Mouse (Mus musculus): ENCODE data around the gene Slc25a10. TPM values are rescaled to one million over a fixed set of nuclear protein-coding genes. Genes with fewer than 3 reads are reported as not detected.
A peak's percentile ranks its signal among the peaks of the same experiment; 100 is the strongest.

Slc25a10 gene
- polyA plus RNA-seq, 1 experiment, result 751 TPM

GRCm38 (mm10) chr11:120500357-120500756 lies 8.7 kb downstream of the Slc25a10 start:
- Histone ChIP-seq H3K27me3 (replicated peaks; ENCODE audit: control insufficient read depth, insufficient read depth, low read length) (no peaks in the 10 kb centered on the region), H3K4me1 (ENCODE audit: control insufficient read depth, insufficient read depth, low read length) (peaks cover 18% of the 10 kb centered on the region), H3K27ac (ENCODE audit: insufficient read depth, low read depth, low read length) (peak overlapping the region; percentile 75), H3K4me3 (ENCODE audit: insufficient read depth, low read depth, low read length) (no peak overlapping the region), H3K36me3 (ENCODE audit: control insufficient read depth, insufficient read depth, low read length) (peaks cover under 1% of the 10 kb centered on the region; the same call in 1 of the 2 replicates)
- 7% methylated on average over 3 of the region's 3 CpGs for WGBS
- peak; percentile 96 for DNase-seq
- TF ChIP-seq POLR2A (IDR thresholded peaks at IDR 0.05; ENCODE audit: low read depth, low read length) (peak; percentile 75), CTCF (conservative IDR thresholded peaks at IDR 0.05; ENCODE audit: insufficient read depth, insufficient read length, low read depth, low read length) (peak; percentile 18; the same call in 1 of the 2 replicates)

- WGBS, result 31% methylated on average over 6 of the region's 6 CpGs
- H3K27ac ChIP-seq (ENCODE audit: insufficient read depth, low read depth, low read length), result peak overlapping the region; percentile 60
- peak; percentile 50 for DNase-seq
These were observed 9.4 kb downstream of the Slc25a10 start for GRCm38 (mm10) chr11:120501018-120501417.

GRCm38 (mm10) chr11:120501701-120502100 lies 10.1 kb downstream of the Slc25a10 start:
- H3K4me1 ChIP-seq (ENCODE audit: control insufficient read depth, insufficient read depth, low read length), result peaks cover 19% of the 10 kb centered on the region
- DNase-seq, result no peak
- no peaks in the 10 kb centered on the region for H3K27me3 ChIP-seq (replicated peaks; ENCODE audit: control insufficient read depth, insufficient read depth, low read length)
- no peak overlapping the region for H3K4me3 ChIP-seq (ENCODE audit: insufficient read depth, low read depth, low read length)
- H3K36me3 ChIP-seq (ENCODE audit: control insufficient read depth, insufficient read depth, low read length), result no peaks in the 10 kb centered on the region; the same call in 1 of the 2 replicates
- WGBS, result 70% methylated on average over 4 of the region's 4 CpGs
- H3K27ac ChIP-seq (ENCODE audit: insufficient read depth, low read depth, low read length), result no peak overlapping the region
- no peak for TF ChIP-seq CTCF (conservative IDR thresholded peaks at IDR 0.05; ENCODE audit: insufficient read depth, insufficient read length, low read depth, low read length)
- TF ChIP-seq POLR2A (IDR thresholded peaks at IDR 0.05; ENCODE audit: low read depth, low read length), result no peak

More at GRCm38 (mm10) chr11:120501018-120501417, 9.4 kb downstream of the Slc25a10 start:
- no peaks in the 10 kb centered on the region; the same call in 1 of the 2 replicates for H3K36me3 ChIP-seq (ENCODE audit: control insufficient read depth, insufficient read depth, low read length)
- no peak overlapping the region for H3K4me3 ChIP-seq (ENCODE audit: insufficient read depth, low read depth, low read length)
- no peak for TF ChIP-seq POLR2A (IDR thresholded peaks at IDR 0.05; ENCODE audit: low read depth, low read length)
- TF ChIP-seq CTCF (conservative IDR thresholded peaks at IDR 0.05; ENCODE audit: insufficient read depth, insufficient read length, low read depth, low read length), result no peak
- H3K4me1 ChIP-seq (ENCODE audit: control insufficient read depth, insufficient read depth, low read length), result peaks cover 18% of the 10 kb centered on the region
- H3K27me3 ChIP-seq (replicated peaks; ENCODE audit: control insufficient read depth, insufficient read depth, low read length), result no peaks in the 10 kb centered on the region

- no peak for DNase-seq
- Histone ChIP-seq H3K27ac (ENCODE audit: insufficient read depth, low read depth, low read length) (no peak overlapping the region), H3K4me3 (ENCODE audit: insufficient read depth, low read depth, low read length) (no peak overlapping the region), H3K36me3 (ENCODE audit: control insufficient read depth, insufficient read depth, low read length) (no peaks in the 10 kb centered on the region), H3K4me1 (ENCODE audit: control insufficient read depth, insufficient read depth, low read length) (peaks cover 19% of the 10 kb centered on the region), H3K27me3 (replicated peaks; ENCODE audit: control insufficient read depth, insufficient read depth, low read length) (no peaks in the 10 kb centered on the region)
- TF ChIP-seq POLR2A (IDR thresholded peaks at IDR 0.05; ENCODE audit: low read depth, low read length) (no peak), CTCF (conservative IDR thresholded peaks at IDR 0.05; ENCODE audit: insufficient read depth, insufficient read length, low read depth, low read length) (no peak)
- 57% methylated on average over 3 of the region's 3 CpGs for WGBS
These were observed 14.0 kb downstream of the Slc25a10 start for GRCm38 (mm10) chr11:120505661-120506060.

- peak; percentile 68 for DNase-seq
- Histone ChIP-seq H3K27ac (ENCODE audit: insufficient read depth, low read depth, low read length) (peak overlapping the region; percentile 63; the same call in 1 of the 2 replicates), H3K27me3 (replicated peaks; ENCODE audit: control insufficient read depth, insufficient read depth, low read length) (no peaks in the 10 kb centered on the region), H3K36me3 (ENCODE audit: control insufficient read depth, insufficient read depth, low read length) (no peaks in the 10 kb centered on the region), H3K4me1 (ENCODE audit: control insufficient read depth, insufficient read depth, low read length) (peaks cover 11% of the 10 kb centered on the region; the same call in 1 of the 2 replicates), H3K4me3 (ENCODE audit: insufficient read depth, low read depth, low read length) (no peak overlapping the region)
- TF ChIP-seq POLR2A (IDR thresholded peaks at IDR 0.05; ENCODE audit: low read depth, low read length) (no peak), CTCF (conservative IDR thresholded peaks at IDR 0.05; ENCODE audit: insufficient read depth, insufficient read length, low read depth, low read length) (peak; percentile 74)
- 64% methylated on average over 4 of the region's 4 CpGs for WGBS
These were observed 15.3 kb downstream of the Slc25a10 start for GRCm38 (mm10) chr11:120506899-120507298.

GRCm38 (mm10) chr11:120507611-120508289 lies 16.1 kb downstream of the Slc25a10 start:
- Histone ChIP-seq H3K4me1 (ENCODE audit: control insufficient read depth, insufficient read depth, low read length) (peaks cover 10% of the 10 kb centered on the region; the same call in 1 of the 2 replicates), H3K4me3 (ENCODE audit: insufficient read depth, low read depth, low read length) (no peak overlapping the region), H3K27me3 (replicated peaks; ENCODE audit: control insufficient read depth, insufficient read depth, low read length) (no peaks in the 10 kb centered on the region), H3K36me3 (ENCODE audit: control insufficient read depth, insufficient read depth, low read length) (no peaks in the 10 kb centered on the region), H3K27ac (ENCODE audit: insufficient read depth, low read depth, low read length) (no peak overlapping the region)
- TF ChIP-seq POLR2A (IDR thresholded peaks at IDR 0.05; ENCODE audit: low read depth, low read length) (no peak), CTCF (conservative IDR thresholded peaks at IDR 0.05; ENCODE audit: insufficient read depth, insufficient read length, low read depth, low read length) (no peak)
- DNase-seq, result no peak
- WGBS, result 72% methylated on average over 13 of the region's 13 CpGs

- Histone ChIP-seq H3K27me3 (replicated peaks; ENCODE audit: control insufficient read depth, insufficient read depth, low read length) (no peaks in the 10 kb centered on the region), H3K4me1 (ENCODE audit: control insufficient read depth, insufficient read depth, low read length) (peaks cover 10% of the 10 kb centered on the region; the same call in 1 of the 2 replicates), H3K36me3 (ENCODE audit: control insufficient read depth, insufficient read depth, low read length) (no peaks in the 10 kb centered on the region), H3K4me3 (ENCODE audit: insufficient read depth, low read depth, low read length) (no peak overlapping the region), H3K27ac (ENCODE audit: insufficient read depth, low read depth, low read length) (no peak overlapping the region)
- WGBS, result 83% methylated on average over 9 of the region's 9 CpGs
- DNase-seq, result no peak
- TF ChIP-seq CTCF (conservative IDR thresholded peaks at IDR 0.05; ENCODE audit: insufficient read depth, insufficient read length, low read depth, low read length) (no peak), POLR2A (IDR thresholded peaks at IDR 0.05; ENCODE audit: low read depth, low read length) (no peak)
These were observed 16.7 kb downstream of the Slc25a10 start for GRCm38 (mm10) chr11:120508290-120508870.
